Mouse (Mus musculus) kidney, embryonic 15.5 days (tissue): ENCODE data around the gene Tpp1. TPM values are rescaled to one million over a fixed set of nuclear protein-coding genes. Genes with fewer than 3 reads are reported as not detected.

Experiments used
- ATAC-seq: fragments of 200-750 bp; cut with Nextera tagmentation; replicated peaks from 2 replicates; pipeline ENCODE4 v1.8.0; 2017; ENCODE audit warnings: moderate TSS enrichment; ENCODE audit not compliant: low FRiP score
- H3K27ac ChIP-seq: fragments of 300-500 bp; sonication (generic); 2 replicates; pipeline ENCODE4 v1.5.1; 2015; ENCODE audit warnings: mild to moderate bottlenecking, inconsistent platforms
- H3K27me3 ChIP-seq: fragments of 300-500 bp; sonication (generic); 2 replicates; pipeline ENCODE4 v1.6.1; 2015; ENCODE audit warnings: inconsistent platforms
- H3K36me3 ChIP-seq: fragments of 300-500 bp; sonication (generic); 2 replicates; pipeline ENCODE4 v1.6.1; 2015; ENCODE audit warnings: inconsistent platforms
- H3K4me1 ChIP-seq: fragments of 300-500 bp; sonication (generic); 2 replicates; pipeline ENCODE4 v1.6.1; 2015; ENCODE audit warnings: inconsistent platforms
- H3K4me2 ChIP-seq: fragments of 300-500 bp; sonication (generic); 2 replicates; pipeline ENCODE4 v1.6.1; 2015; ENCODE audit warnings: moderate library complexity, mild to moderate bottlenecking, inconsistent platforms
- H3K4me3 ChIP-seq: fragments of 300-500 bp; sonication (generic); replicated peaks from 2 replicates; pipeline ENCODE4 v1.5.1; 2015; ENCODE audit warnings: mild to moderate bottlenecking, inconsistent platforms
- H3K9ac ChIP-seq: fragments of 300-500 bp; sonication (generic); 2 replicates; pipeline ENCODE4 v1.6.1; 2015; ENCODE audit warnings: mild to moderate bottlenecking, inconsistent platforms
- H3K9me3 ChIP-seq: fragments of 300-500 bp; sonication (generic); replicated peaks from 2 replicates; pipeline ENCODE4 v1.6.1; 2016; ENCODE audit warnings: inconsistent platforms
- WGBS: fragments of 180-500 bp; shearing (Covaris S2); methylation state at CpG from one replicate; pipeline ENCODE4 v1.1.7; 2015; ENCODE audit warnings: mixed read lengths; 5-methylcytosine and 5-hydroxymethylcytosine counted together
- polyA plus RNA-seq: library from polyadenylated mRNA; unstranded; fragments of >200 nt; fragmentation: Nextera tagmentation; extraction: Ambion mirVana; gene quantifications from 2 replicates; pipeline ENCODE4 v1.2.1, GENCODE M21; 2015

The Tpp1 gene
- polyA plus RNA-seq, 1 experiment from 2014 or later, result 94.9 TPM

DNA sequence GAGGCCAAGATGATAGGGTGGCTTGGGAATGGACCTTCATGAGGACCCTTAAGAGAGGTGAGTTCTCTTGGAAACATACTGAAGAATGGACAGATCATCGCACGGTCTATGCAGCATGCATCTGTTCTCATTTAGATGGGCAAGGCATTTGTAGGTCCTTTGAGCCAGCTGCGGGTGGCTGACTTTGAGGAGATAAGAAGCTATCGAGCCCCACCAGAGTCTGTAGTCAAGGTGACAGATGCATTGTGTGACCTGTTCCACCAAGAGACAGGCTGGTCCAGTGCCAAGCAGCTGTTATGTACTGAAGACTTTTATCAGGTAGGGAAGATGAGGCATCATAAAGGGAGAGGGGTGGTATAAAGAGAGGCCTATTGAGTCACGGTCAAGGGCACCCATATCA, 43.3 kb downstream of the Tpp1 start:
- no peak for ATAC-seq
- no peak overlapping the region for H3K9ac ChIP-seq
- no peak overlapping the region for H3K27ac ChIP-seq
- no peaks in the 10 kb centered on the region for H3K27me3 ChIP-seq
- no peaks in the 10 kb centered on the region for H3K9me3 ChIP-seq
- H3K4me3 ChIP-seq, result no peak overlapping the region
- 94% methylated on average over 5 of the region's 5 CpGs for WGBS
- no peaks in the 10 kb centered on the region for H3K36me3 ChIP-seq
- no peak overlapping the region for H3K4me2 ChIP-seq
- no peaks in the 10 kb centered on the region for H3K4me1 ChIP-seq

DNA sequence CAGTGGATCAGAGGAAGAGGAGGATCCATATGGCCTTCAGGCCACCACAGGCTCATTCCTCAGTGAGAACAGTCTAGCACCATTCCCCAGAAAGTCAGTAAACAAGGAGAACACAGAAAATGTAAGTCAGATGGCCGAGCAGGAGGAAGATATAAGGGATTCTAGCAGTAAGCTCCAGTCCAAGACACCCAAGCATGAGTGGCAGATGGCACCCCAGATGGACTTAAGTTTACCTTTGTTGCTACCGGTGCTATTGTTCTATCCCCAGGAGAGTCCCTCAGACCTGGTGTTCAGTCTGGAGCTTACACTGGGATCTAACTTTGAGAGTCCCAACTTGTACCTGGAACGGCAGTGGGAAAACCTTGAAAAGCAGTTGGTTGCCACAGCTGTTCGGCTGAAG, 48.2 kb downstream of the Tpp1 start:
- Histone ChIP-seq H3K27ac (no peak overlapping the region), H3K4me1 (no peaks in the 10 kb centered on the region), H3K9ac (no peak overlapping the region), H3K9me3 (no peaks in the 10 kb centered on the region), H3K4me2 (no peak overlapping the region), H3K36me3 (no peaks in the 10 kb centered on the region), H3K27me3 (no peaks in the 10 kb centered on the region), H3K4me3 (no peak overlapping the region)
- WGBS, result 86% methylated on average over 4 of the region's 4 CpGs
- ATAC-seq, result no peak

DNA sequence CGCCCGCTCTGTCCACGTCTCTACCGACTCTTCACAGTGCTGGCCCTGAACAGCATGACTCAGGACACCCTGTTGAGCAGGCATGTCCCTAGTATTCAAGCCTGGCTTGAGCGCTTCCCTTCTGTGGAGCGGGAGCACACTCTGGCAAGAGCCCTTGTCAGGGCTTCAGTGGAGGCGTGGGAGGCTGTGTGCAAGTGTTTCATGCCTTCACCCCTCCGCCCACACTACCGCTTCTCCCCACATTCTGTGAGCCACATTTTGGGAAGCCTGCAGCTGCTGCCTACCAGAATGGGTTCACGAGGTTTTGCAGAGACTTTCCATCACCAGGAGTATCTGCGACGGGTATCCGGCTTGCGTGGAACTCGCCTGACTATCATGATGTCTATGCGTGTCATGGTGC, 48.9 kb downstream of the Tpp1 start:
- H3K36me3 ChIP-seq, result no peaks in the 10 kb centered on the region
- no peak overlapping the region for H3K9ac ChIP-seq
- WGBS, result 80% methylated on average over 16 of the region's 16 CpGs
- H3K4me1 ChIP-seq, result no peaks in the 10 kb centered on the region
- no peak overlapping the region for H3K4me3 ChIP-seq
- H3K27me3 ChIP-seq, result no peaks in the 10 kb centered on the region
- no peaks in the 10 kb centered on the region for H3K9me3 ChIP-seq
- H3K27ac ChIP-seq, result no peak overlapping the region
- ATAC-seq, result no peak
- H3K4me2 ChIP-seq, result no peak overlapping the region

Other genes starting within 250 kb of the Tpp1 start
- 44.7 and 47.7 TPM in 2 replicates for gene Smpd1, start 197.9 kb downstream of the Tpp1 start, polyA plus RNA-seq
- 45.9 and 56.9 TPM in 2 replicates for gene Apbb1, start 170.6 kb downstream of the Tpp1 start, polyA plus RNA-seq
- 2.0 and 4.4 TPM in 2 replicates for gene Hpx, start 152.1 kb downstream of the Tpp1 start, polyA plus RNA-seq
- 28.4 and 37.2 TPM in 2 replicates for gene Trim3, start 118.7 kb downstream of the Tpp1 start, polyA plus RNA-seq
- gene Timm10b, start 112.2 kb downstream of the Tpp1 start, polyA plus RNA-seq, result 184 and 195 TPM in 2 replicates
- gene Arfip2, start 111.8 kb downstream of the Tpp1 start, polyA plus RNA-seq, result 81.6 and 88.2 TPM in 2 replicates
- gene Gm45799, start 111.7 kb downstream of the Tpp1 start, polyA plus RNA-seq, result 15.1 and 25.1 TPM in 2 replicates
- gene Dnhd1, start 101.4 kb downstream of the Tpp1 start, polyA plus RNA-seq, result 0.76 and 1.9 TPM in 2 replicates
- 331 and 360 TPM in 2 replicates for gene Ilk, start 15.6 kb downstream of the Tpp1 start, polyA plus RNA-seq
- 44.8 and 49.6 TPM in 2 replicates for gene Rrp8, start 14.8 kb downstream of the Tpp1 start, polyA plus RNA-seq
- 127 and 136 TPM in 2 replicates for gene Taf10, start 7.9 kb downstream of the Tpp1 start, polyA plus RNA-seq
- gene Dchs1, start 35.4 kb upstream of the Tpp1 start, polyA plus RNA-seq, result 10.2 and 12.1 TPM in 2 replicates
- gene Mrpl17, start 58.9 kb upstream of the Tpp1 start, polyA plus RNA-seq, result 397 and 398 TPM in 2 replicates
- 0.50 and 0.66 TPM in 2 replicates for gene Gm4070, start 201.7 kb upstream of the Tpp1 start, polyA plus RNA-seq